Mouse (Mus musculus) thymus, postnatal 14 days (tissue): Measurements from ENCODE around the gene Svs3b.
"Not testable (repeated sequence)": the region's sequence is repeated elsewhere in the genome, so short reads cannot be mapped to it uniquely, and the experiment has no call there.

Experiments
- DNase-seq: peaks from one replicate; pipeline ENCODE4 v3.0.0; 2021

Gene Svs3b

DNA sequence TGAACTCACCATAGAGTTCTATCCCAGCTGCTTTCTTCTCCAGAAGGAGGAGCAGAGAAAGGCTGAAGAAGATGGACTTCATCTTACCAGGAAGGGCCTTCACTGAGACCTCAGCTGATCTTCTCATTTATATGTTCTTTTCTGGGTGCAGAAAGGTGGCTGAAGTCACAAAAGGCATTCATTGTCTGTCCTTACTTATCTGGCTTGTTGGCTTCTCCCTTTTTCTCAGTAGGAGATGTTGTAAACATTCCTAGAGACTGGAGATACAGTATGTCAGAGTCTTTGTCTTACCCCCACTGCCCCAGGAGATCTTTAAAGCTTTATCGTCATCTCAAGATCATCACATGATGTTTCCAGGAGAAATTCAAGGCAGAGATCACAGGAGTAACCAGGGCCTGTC is at the start of gene Svs3b:
TSS of gene Svs3b (minus strand) at position 101 of the 400 bp plus-strand sequence.
- not testable (repeated sequence) for DNase-seq

DNA sequence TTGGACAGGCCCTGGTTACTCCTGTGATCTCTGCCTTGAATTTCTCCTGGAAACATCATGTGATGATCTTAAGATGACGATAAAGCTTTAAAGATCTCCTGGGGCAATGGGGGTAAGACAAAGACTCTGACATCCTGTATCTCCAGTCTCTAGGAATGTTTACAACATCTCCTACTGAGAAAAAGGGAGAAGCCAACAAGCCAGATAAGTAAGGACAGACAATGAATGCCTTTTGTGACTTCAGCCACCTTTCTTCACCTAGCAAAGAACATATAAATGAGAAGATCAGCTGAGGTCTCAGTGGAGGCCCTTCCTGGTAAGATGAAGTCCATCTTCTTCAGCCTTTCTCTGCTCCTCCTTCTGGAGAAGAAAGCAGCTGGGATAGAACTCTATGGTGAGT is 32.5 kb upstream of the Svs3b start, which contains the start of gene Svs3a:
TSS of gene Svs3a (plus strand) at position 301 of the 400 bp plus-strand sequence.
- not testable (repeated sequence) for DNase-seq

DNA sequence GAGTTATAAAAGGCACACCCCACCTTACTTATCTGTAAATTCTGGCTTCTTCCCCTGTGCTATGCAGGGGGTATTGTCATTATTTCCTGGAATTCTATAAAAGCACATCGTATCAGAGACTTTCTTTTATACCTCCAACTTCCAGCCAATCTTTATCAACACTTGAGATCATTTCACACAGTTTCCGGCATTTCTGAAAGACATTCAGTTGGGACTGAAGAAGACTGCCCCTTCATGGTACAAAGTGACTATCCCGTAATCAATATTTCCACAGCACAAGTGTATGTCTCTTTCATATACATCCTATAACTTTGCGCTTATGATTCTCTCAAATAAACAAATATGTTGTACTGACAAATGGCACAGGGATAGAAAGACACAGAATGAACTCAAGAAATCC is 21.9 kb upstream of the Svs3b start, which contains the start of gene Svs4:
TSS of gene Svs4 (minus strand) at position 101 of the 400 bp plus-strand sequence.
- no peak for DNase-seq

DNA sequence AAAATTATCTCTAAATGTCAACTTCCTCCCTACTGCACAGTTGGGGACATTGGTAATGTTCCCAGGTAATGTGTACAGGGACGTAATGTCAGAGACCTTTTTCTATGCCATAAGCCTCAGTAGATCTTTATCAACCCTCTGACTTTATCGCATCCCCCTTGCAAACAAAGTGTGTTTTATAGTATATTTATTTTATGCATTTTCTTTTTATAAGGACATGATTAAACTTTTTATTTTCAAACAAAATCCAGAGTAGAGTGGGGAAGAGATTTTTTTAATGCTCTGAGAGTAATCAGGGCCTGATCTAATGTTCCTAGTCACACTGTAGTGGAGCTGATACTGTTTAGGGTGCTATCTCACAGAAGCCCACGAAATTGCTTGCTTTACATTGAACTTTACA is 18.1 kb downstream of the Svs3b start, which contains the start of gene Svs2:
TSS of gene Svs2 (minus strand) at position 101 of the 400 bp plus-strand sequence.
- DNase-seq: no peak

DNA sequence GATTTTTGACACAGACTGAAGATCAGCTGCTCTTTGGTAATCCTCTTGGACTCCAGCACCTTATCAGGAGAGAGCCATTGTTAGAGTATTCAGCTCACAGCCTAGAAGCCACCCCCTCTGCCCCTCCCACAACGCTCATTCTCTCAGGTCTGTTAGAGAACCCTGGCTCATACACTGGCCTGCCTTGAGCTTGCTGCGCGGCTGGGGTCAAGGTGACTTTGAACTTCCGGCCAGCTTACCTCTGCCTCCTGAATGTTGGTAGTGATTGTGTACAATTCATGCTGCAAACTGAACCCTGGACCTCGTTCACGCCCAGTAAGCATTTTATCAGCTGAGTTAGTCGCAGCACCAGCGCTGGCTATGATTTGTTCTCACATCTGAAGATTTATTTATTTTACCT is 23.8 kb downstream of the Svs3b start:
- no peak for DNase-seq

DNA sequence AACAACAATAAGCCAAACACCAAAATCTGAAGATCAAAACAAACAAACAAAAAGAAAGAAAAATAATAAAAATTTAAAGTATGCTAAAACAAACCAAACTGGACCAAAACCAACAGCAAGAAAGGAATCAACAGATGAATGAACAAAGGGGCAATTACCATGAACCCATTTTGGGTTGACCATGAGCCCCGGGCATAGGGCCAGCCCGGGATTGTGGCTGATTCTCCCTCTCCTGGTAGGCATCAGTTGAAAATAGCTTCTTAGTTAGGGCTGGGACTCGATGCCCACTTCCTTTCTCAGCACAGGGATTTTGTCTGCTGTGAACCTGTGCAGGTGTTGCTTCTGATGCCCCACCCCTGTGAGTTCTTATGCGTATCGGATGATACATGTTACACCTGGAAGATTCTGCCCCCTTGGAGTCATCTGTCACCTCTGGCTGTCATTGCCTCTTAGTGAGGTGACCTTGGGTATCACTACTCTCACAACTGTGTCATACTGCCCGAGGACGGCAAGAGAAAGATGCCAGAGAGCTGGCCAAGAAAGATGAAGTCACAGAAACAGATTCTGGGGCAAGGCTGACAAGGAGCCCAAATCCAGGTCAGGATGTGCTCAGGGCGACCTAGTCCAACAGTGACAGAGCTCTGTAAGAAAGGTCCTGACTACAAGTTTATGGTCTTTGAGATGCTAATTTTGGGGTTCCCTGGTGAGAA is 27.9 kb downstream of the Svs3b start:
- no peak for DNase-seq

DNA sequence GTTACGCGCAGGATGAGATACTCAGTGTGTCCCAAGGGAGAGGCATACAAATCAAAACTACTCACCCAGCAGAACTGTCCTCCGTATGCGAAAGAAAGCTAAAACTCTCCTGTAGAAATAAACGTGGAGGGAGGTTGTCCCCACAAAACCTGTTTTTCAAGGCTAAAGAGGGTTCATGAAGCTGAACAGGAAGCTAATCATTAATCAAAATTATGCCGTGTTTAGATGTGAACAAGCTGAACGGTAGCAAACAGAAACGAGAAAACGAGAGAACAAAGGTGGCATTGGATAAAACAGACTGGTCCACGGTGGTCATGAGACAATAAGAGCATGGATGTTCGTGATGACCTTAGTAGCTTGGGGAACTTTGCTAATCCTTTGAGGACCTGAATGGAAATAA is 34.9 kb downstream of the Svs3b start, which contains the start of gene Wfdc15b:
TSS of gene Wfdc15b (minus strand) at position 139 of the 400 bp plus-strand sequence.
- DNase-seq: no peak

DNA sequence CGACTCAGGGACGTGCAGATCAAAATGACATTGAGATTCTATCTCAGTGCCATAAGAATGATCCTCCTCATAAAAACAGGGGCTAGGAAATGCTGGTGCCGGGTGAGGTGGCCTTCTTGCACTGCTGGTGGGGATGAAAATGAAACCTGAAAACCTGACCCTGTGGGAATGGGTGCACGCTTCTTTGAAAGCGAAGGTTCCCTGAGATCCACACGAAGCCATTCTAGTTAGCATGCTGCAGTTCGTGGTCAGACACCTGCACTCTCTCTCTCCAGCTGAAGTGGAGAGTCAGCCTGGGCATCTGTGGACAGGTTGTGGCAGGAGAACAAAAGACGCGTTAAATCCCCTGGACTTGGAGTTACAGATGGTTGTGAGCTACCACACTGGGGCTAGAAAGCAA is 37.1 kb downstream of the Svs3b start:
- DNase-seq: no peak

DNA sequence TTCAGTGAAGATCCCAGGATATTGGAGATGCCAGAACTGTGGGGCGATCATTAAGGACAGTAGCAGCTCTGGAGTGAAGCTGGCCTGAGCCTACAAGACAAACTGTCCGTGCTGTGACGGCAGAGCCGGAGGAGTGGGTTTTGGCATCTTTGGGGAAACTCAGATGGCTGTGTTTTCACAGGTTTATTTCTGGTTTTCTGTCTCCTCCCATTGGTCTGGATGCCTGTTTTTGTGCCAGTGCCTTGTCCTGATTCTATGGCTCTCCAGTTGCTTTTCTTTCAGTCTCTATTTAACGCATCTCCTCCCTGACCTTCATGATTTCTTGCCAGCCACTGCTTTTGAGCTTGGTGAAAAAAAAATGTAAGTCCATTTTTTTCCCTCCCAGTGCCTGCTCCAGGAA is 43.7 kb downstream of the Svs3b start:
- DNase-seq: no peak

DNA sequence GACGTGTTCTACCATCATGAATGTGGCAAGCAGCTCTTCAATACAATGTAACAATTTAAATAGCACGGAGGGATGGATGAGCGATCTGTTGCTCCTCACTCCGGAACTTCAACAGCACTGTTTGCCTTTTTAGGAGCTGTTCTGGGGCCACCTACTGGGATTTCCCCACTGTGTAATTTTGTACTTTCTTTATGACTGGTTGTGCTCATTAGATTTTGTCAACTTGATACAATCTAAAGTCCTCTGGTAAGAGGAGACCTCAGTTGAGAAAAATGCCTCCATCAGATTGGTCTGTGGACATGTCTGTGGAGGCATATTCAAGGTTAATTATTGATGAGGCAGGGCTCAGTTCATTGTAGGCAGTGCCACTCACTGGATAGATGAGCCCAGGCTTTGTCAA is 45.5 kb downstream of the Svs3b start:
- DNase-seq: no peak

DNA sequence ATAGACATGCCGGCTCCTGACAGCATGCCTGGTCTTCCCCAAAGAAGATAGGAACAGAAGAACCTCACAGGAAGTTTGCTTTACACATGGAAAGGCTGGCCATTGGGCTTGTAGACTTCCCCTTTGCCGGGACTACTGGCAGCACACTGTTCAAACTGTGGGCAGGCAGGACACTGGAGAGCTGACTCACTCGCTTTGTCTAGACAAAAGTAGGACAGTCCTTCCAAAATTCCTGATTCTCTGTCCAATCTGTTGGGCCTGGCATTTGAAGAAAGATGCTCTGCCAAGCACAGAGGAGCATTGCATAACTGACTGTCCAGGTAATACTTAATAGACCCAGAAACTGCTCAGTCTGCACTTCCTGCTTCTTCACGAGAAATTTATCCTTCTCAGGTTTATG is 49.8 kb downstream of the Svs3b start:
- DNase-seq: no peak

DNA sequence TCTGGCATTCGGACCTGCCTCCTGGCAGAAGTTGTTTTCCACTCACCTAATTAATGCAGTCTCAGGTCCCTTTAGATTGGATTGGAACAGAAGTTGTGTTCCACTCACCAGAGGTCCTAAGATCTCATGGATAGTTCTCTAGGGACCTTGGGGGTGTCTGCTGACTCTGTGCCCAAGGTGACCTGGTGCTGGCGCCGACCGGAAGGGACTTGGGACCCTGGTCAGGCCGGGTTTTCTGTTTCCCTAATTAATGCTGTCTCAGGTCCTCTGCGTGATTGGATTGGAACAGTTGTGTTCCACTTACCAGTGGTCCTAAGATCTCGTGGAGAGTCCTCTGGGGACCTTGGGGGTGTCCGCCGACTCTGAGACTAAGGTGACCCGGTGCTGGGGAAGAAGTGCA is 50.4 kb downstream of the Svs3b start:
- DNase-seq: not testable (repeated sequence)
